Mouse (Mus musculus) kidney, adult 2 months (tissue): ENCODE data around the gene Ggn.

Source experiments
- CTCF ChIP-seq: fragments of 200-500 bp; conservative IDR thresholded peaks from 2 replicates; pipeline ENCODE4 v1.5.1; 2011; ENCODE audit warnings: low read depth, mild to moderate bottlenecking, control low read depth, low read length, moderate library complexity, mixed read lengths; ENCODE audit not compliant: insufficient read depth, insufficient read length
- POLR2A ChIP-seq: fragments of 200-500 bp; IDR thresholded peaks from one replicate; pipeline ENCODE4 v1.6.1; 2011; ENCODE audit warnings: low read depth, low read length, control low read depth

DNA sequence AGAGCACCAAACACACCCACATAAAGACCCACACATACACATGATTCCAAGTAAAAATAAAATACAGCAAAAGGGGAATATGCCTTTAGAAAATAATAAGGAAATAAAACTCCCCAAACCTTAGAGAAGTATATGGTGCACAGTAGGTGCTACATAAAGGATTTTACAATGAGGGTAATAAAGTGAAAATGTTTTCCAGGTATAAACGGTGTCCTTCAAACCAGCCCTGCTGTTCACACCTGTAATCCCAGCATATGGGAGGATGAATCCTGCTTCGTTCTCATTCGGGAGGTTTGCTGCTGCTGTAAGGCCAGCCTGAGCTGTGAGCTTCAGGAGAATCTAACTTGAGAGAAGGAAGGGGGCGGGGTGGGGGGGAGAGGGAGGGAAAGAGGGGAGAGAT, 35.8 kb upstream of the Ggn start:
- TF ChIP-seq POLR2A = no peak
- TF ChIP-seq CTCF = no peak
